Mouse (Mus musculus) spleen, postnatal 36 days (tissue): Measurements from ENCODE around the gene Nkx1-2.
A peak's percentile ranks its signal among the peaks of the same experiment; 100 is the strongest.

Experiments
- DNase-seq, 2 experiments: peaks; one replicate each; pipeline ENCODE4 v3.0.0; 2022; ENCODE audit warnings: low spot score in 2 of 2, mixed read lengths in 1 of 2

Nkx1-2 gene

DNA sequence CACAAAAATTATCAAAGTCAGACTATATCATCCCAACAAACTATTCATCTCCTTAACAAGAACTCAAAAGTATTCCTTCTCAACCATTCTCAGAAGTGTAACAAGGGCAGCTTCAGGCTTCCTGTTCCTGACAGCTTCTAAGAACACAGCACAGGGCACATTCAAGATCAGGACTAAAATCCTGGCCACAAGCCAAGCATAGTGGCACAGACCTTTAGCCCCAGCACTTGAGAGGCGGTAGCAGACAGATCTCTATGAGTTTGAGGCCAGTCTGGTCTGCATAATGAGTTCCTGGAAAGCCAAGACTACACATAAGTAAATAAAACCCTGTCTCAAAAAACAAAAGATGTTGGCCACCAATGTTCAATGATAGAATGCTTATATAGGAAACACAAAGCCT is 33.6 kb downstream of the Nkx1-2 start:
- no peak for DNase-seq

DNA sequence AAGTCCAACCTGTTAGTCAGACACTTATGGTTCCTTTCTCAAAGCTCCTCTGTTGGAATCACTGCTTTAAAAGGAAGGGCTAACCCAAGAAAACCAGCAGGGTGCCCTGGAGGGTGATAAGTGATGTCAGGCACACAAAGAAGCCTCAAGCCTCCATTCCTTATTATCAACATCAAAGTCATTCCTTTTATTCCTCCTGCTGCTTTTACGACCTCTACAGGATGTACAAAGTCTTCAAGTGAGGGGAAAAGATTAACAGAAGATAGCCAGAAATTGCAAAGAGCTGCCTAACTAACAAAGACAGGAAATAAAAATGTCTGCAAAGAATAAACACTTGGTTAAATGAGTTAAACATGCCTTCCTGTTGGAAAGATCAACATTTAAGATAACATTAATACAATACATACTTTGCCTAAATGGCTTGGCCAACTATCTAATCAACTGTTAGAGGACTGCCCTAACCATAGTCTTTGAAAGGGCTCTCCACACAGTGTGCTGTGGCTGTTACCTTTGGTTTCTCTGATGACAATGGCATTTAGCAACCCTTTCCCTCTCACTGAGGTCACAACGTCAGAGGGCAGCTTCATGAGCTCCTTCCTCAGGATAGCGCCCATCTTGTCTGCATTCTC is 40.2 kb downstream of the Nkx1-2 start:
- DNase-seq, result no peak

DNA sequence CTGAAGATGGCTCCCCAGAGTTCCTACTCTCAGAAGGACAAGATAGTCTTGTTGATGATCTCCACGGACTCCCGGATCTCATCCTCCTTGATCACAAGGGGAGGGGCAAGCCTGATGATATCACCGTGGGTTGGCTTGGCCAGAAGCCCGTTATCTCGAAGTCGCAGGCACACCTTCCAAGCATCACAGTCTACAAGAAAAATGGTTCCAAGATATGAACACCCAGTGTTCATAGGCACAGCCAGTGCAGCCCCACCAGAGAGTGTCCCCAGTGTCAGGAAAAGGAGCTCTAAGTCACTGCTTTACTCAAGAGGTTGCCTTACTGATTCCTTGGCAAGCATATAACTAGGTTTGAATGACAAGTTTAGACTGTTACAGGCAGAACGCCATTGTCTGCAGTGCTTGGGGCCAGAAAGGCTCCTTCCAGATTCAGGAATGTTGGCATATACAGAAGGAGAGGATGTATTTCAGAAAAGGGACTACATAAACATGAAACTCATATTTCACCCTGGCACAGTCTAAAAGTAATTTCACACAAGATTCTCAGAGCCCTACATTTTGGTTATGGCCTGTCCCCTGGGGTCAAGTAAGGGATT is 41.2 kb downstream of the Nkx1-2 start:
- no peak for DNase-seq

DNA sequence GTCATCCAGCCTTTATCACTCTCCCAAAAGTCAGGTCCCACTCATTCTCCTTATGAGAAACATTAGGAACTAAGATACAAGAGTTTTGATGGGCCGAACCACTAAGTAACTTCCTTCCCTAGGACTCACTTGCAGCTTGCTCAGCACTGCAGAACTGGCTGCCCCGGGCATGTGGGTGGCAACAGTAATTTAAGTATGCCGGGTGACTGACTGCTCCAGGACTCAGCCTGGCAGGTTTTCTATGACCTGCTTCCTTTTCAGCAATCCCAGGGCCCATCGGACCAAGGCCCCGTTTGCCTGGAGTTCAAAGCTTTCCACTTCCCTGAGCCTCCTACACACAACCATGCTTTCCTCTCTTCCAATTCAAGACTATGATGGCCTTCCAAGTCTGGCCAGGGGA is 42.9 kb downstream of the Nkx1-2 start:
- DNase-seq, result no peak

GRCm38 (mm10) chr7:132555911-132556310 is 43.5 kb downstream of the Nkx1-2 start:
- no peak for DNase-seq

- no peak for DNase-seq
Observed at GRCm38 (mm10) chr7:132554091-132554490, 45.3 kb downstream of the Nkx1-2 start.

DNA sequence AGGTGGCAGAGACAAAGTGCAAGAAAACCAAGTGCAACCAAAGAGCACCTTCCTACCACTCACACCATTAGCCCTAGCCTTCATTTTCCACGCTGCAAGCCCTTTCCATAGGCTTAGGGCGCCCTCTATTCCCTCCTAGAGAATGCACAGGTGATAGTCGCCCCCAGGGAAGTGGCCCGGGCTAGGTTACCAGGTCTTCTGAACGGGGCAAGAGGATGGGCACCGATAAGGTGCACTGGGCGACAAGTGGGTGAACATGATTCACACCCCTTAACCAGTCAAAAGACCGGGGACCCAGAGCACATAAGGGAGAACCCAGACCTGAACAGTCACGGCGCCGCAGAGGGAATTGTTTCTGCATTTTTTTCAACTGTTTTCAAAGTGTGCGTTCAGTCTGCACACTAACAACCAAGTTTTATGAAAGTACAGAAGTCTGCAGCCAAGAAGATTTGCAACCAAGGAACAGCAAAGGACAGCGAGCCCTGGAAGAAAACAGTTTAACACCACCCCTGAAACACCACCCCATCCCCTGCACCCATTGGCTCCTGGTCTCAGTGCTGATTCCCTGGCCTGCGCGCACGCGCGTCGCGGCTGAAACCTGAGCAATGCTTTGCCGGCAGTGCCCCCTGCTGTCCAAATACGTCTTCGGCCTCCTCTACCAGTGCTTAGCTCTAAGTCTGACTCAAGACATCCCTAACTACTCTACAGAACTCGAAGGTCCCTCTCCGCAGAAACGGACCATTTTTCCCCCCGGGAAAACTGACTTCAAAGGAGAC is 47.9 kb downstream of the Nkx1-2 start:
- peak; percentile 91 to 94 for DNase-seq

- no peak for DNase-seq
Observed at GRCm38 (mm10) chr7:132547126-132547525, 52.3 kb downstream of the Nkx1-2 start.
